Mouse (Mus musculus) layer of hippocampus, adult 2 months (tissue): Measurements from ENCODE around the gene Nr2c2ap. TPM values are rescaled to one million over a fixed set of nuclear protein-coding genes. Genes with fewer than 3 reads are reported as not detected.

Experiments
- DNase-seq, 2 experiments: peaks; one replicate each; pipeline ENCODE4 v3.0.0; 2022; ENCODE audit warnings: low spot score in 2 of 2
- H3K27ac ChIP-seq: fragments of 200-600 bp; 2 replicates; pipeline ENCODE4 v1.8.1; 2022
- H3K4me3 ChIP-seq: fragments of 200-600 bp; 2 replicates; pipeline ENCODE4 v1.8.1; 2022; ENCODE audit warnings: mild to moderate bottlenecking
- CTCF ChIP-seq: fragments of 200-600 bp; conservative IDR thresholded peaks from 2 replicates; pipeline ENCODE4 v1.8.1; 2022; ENCODE audit warnings: antibody characterized with exemption, mild to moderate bottlenecking, moderate library complexity
- microRNA-seq, 2 experiments: library from miRNA; unstranded; fragments of <30 nt; microRNA quantifications; one replicate each; pipeline ENCODE4 v1.2.0; 2021
- total RNA-seq, 2 experiments: library from RNA; stranded (reverse); gene quantifications; 2 replicates each; pipeline ENCODE4 v1.2.3; 2021

Gene Nr2c2ap
- total RNA-seq, 2 experiments from 2014 or later = 29.2 to 32.8 TPM

DNA sequence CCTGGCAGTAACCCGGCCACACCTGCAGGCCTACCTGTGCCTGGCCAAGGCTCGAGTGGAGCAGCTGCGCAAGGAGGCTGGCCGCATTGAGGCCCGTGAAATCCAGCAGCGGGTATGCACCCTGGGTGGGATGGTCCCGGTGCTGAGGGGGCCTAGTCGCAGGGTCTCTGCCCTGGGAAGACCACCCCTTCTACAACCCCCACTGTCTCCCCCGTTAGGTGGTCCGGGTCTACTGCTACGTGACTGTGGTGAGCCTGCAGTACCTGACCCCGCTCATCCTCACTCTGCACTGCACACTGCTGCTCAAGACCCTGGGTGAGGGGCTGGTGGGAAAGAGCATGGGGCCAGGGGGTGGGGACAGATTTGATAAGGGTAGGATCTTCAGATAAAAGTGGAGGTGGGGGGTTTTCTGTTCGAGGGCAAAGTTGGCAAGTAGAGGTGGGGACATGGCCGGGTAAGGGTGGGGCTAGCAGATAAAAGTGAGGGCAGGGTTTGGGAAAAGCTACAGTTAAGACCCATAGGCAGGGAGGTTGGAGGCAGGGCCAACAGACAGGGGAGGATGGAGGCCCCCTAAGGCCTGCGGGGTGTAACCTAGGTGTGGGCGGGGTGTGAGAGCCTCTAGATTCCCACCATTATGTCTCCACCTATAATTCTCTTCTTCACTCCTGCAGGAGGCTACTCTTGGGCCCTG is 50.2 kb downstream of the Nr2c2ap start:
- Histone ChIP-seq H3K4me3 (no peak overlapping the region), H3K27ac (no peak overlapping the region)
- no peak for DNase-seq
- TF ChIP-seq CTCF = no peak

DNA sequence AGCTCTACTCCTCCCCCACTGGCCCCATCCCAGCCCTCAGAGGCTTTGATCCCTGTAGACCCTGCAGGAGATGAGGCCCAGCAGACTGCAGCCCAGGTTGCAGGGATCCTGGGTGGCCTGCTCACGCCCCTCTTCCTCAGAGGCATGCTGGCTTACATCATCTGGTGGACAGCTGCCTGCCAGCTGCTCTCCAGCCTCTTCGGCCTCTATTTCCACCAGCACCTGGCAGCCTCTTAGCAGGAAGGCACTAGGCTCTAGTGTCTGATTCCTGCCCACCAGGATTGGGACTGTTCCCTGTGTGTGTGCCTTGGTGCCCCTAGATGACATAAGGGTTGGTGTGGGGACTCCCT is 50.7 kb downstream of the Nr2c2ap start:
- Histone ChIP-seq H3K27ac (no peak overlapping the region), H3K4me3 (no peak overlapping the region)
- no peak for DNase-seq
- TF ChIP-seq CTCF = no peak

DNA sequence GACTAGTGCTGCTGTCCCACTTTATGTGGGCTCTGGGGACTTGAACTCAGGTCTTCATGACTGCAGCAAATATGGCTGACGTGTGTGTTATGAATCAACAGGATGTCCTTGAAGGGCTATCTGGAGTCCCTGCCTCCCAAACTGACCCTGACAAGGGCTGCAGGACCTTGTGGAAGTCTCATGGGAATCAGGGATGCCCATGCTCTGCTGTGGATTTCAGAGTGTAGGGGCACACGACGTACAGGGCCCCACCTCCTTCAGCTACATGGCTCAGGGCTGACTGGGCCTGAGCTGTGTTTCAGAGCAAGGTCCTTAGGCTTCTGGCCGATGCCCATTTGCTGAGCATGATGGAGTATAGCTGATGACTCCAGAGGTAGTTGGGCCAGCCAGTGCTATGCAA is 52.1 kb downstream of the Nr2c2ap start:
- TF ChIP-seq CTCF = no peak

More for the DNA sequence above, 52.1 kb downstream of the Nr2c2ap start:
- no peak for DNase-seq
- H3K4me3 ChIP-seq = no peak overlapping the region
- H3K27ac ChIP-seq = no peak overlapping the region

Small RNAs within 50 kb of the gene (microRNA-seq; reads per million reads assigned to microRNA genes)
- 8.0 to 15.8 reads per million in 2 experiments for gene Mir7066

Other genes with a start within 250 kb of the Nr2c2ap start
- gene Cilp2, start 243.6 kb upstream of the Nr2c2ap start, total RNA-seq = under 1 TPM; 0.69 to 0.72 TPM
- under 1 TPM in 1 of 2 experiments, not detected in 1; 0.64 TPM for gene Tssk6, start 229.1 kb upstream of the Nr2c2ap start, total RNA-seq
- 100 to 1,000 TPM; 154 to 157 TPM for gene Ndufa13, start 228.8 kb upstream of the Nr2c2ap start, total RNA-seq
- gene Yjefn3, start 228.6 kb upstream of the Nr2c2ap start, total RNA-seq = 10 to 100 TPM; 29.3 to 32.5 TPM
- 10 to 100 TPM; 29.7 to 32.4 TPM for gene Gatad2a, start 134.9 kb upstream of the Nr2c2ap start, total RNA-seq
- 10 to 100 TPM; 73.6 to 74.3 TPM for gene Mau2, start 88.6 kb upstream of the Nr2c2ap start, total RNA-seq
- gene Sugp1, start 88.5 kb upstream of the Nr2c2ap start, total RNA-seq = 10 to 100 TPM; 56.1 to 56.9 TPM
- 1 to 10 TPM; 3.1 to 7.4 TPM for gene Tm6sf2, start 58.4 kb upstream of the Nr2c2ap start, total RNA-seq
- gene Hapln4, start 47.9 kb upstream of the Nr2c2ap start, total RNA-seq = 10 to 100 TPM; 89.0 to 99.7 TPM
- gene Ncan, start 10.5 kb upstream of the Nr2c2ap start, total RNA-seq = 100 to 1,000 TPM; 146 to 158 TPM
- gene Rfxank, start 7.8 kb downstream of the Nr2c2ap start, total RNA-seq = 10 to 100 TPM; 14.2 to 15.7 TPM
- 10 to 100 TPM; 50.2 to 50.8 TPM for gene Borcs8, start 8.2 kb downstream of the Nr2c2ap start, total RNA-seq
- under 1 TPM; 0.37 to 0.41 TPM for gene Mef2b, start 8.4 kb downstream of the Nr2c2ap start, total RNA-seq
- gene Tmem161a, start 41.0 kb downstream of the Nr2c2ap start, total RNA-seq = 10 to 100 TPM; 46.4 to 59.0 TPM
- gene Slc25a42, start 81.0 kb downstream of the Nr2c2ap start, total RNA-seq = 10 to 100 TPM; 43.9 to 44.0 TPM
- 100 to 1,000 TPM; 130 to 131 TPM for gene Sugp2, start 102.9 kb downstream of the Nr2c2ap start, total RNA-seq
- 10 to 100 TPM; 45.6 to 47.1 TPM for gene Armc6, start 103.1 kb downstream of the Nr2c2ap start, total RNA-seq
- gene Homer3, start 151.5 kb downstream of the Nr2c2ap start, total RNA-seq = 10 to 100 TPM; 87.7 to 90.5 TPM
- gene Ddx49, start 171.2 kb downstream of the Nr2c2ap start, total RNA-seq = 10 to 100 TPM; 45.5 to 52.1 TPM
- gene Cope, start 171.2 kb downstream of the Nr2c2ap start, total RNA-seq = 100 to 1,000 TPM; 139 to 157 TPM
- 100 to 1,000 TPM; 110 to 113 TPM for gene Cers1, start 184.4 kb downstream of the Nr2c2ap start, total RNA-seq
- 10 to 100 TPM; 12.1 to 14.4 TPM for gene Gdf1, start 198.5 kb downstream of the Nr2c2ap start, total RNA-seq
- 10 to 100 TPM; 67.7 to 68.7 TPM for gene Upf1, start 221.9 kb downstream of the Nr2c2ap start, total RNA-seq
- under 1 TPM; 0.29 to 0.56 TPM for gene Comp, start 242.2 kb downstream of the Nr2c2ap start, total RNA-seq